Mouse (Mus musculus) cortical plate, adult 2 months (tissue): ENCODE measurements around the gene Gm49320. TPM values are rescaled to one million over a fixed set of nuclear protein-coding genes. Genes with fewer than 3 reads are reported as not detected.

Source experiments
- H3K27ac ChIP-seq: fragments of 200-500 bp; 2 replicates; pipeline ENCODE4 v1.5.1; 2012; ENCODE audit warnings: low read length, control low read depth, inconsistent platforms; ENCODE audit not compliant: insufficient read depth
- H3K4me1 ChIP-seq: fragments of 200-500 bp; 2 replicates; pipeline ENCODE4 v1.6.1; 2011; ENCODE audit warnings: low read length; ENCODE audit not compliant: control insufficient read depth, insufficient read depth
- H3K4me3 ChIP-seq: fragments of 200-500 bp; 2 replicates; pipeline ENCODE4 v1.5.1; 2011; ENCODE audit warnings: mild to moderate bottlenecking, low read length, control low read depth; ENCODE audit not compliant: insufficient read depth
- CTCF ChIP-seq: fragments of 200-500 bp; IDR thresholded peaks from 2 replicates; pipeline ENCODE4 v1.5.1; 2011; ENCODE audit warnings: mild to moderate bottlenecking, control low read depth, low read length; ENCODE audit not compliant: insufficient read depth; ENCODE audit errors: extremely low read depth
- POLR2A ChIP-seq: fragments of 200-500 bp; IDR thresholded peaks from 2 replicates; pipeline ENCODE4 v1.6.1; 2011; ENCODE audit warnings: mild to moderate bottlenecking, low read length, control low read depth; ENCODE audit not compliant: insufficient read depth; ENCODE audit errors: extremely low read depth
- polyA plus RNA-seq: library from polyadenylated mRNA; depleted of rRNA; stranded (reverse); fragments of >200 nt; gene quantifications from 2 replicates; pipeline ENCODE4 v1.2.3, GENCODE M21; 2012; rRNA removed

Gene Gm49320
- 4.8 and 5.8 TPM in 2 replicates for polyA plus RNA-seq

DNA sequence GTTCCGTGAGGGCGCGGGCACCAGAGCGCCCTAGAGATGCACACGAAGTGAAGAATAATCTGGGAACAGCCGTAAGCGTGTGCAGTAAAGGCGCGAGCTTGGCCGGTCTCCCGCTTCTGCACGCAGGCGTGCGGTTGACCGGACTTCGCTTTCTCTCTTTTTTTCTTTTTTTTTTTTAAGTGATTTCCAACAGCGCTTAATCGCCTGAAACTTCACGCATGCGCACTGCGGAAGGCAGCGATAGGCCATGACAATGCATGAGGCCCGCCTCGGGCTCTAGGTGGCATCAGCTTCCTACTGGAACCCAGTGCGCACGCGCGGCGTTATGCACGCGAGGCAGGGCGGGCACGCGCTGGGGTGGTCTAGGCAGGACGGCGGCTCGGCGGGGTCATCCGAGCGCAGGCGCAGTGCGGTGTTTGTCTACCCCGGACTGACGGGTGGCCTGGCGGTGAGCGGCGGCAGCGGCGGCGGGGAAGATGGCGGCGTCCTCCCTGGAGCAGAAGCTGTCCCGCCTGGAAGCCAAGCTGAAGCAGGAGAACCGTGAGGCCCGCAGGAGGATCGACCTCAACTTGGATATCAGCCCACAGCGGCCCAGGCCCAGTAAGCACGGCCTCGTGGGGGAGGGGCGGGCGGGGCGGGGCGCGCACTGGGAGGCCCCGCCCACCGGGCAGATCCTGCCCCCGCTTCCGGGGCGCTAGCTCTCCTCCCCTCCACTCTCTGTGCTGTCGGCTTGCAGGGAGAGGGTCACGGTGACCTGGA is at the start of gene Gm49320, which contains the start of gene Map2k7:
Gene Gm49320 (plus strand): TSS at position 432 of the 759 bp plus-strand sequence.
Gene Map2k7 (plus strand): TSS at position 307 of the 759 bp plus-strand sequence.
- TF ChIP-seq POLR2A (peak; percentile 57), CTCF (peak; percentile 24; the same call in 1 of the 2 replicates)
- Histone ChIP-seq H3K4me3 (peak within 1 kb of the TSS; percentile 81), H3K27ac (peak within 1 kb of the TSS; percentile 62), H3K4me1 (peaks cover 5% of the 10 kb centered on the region)

DNA sequence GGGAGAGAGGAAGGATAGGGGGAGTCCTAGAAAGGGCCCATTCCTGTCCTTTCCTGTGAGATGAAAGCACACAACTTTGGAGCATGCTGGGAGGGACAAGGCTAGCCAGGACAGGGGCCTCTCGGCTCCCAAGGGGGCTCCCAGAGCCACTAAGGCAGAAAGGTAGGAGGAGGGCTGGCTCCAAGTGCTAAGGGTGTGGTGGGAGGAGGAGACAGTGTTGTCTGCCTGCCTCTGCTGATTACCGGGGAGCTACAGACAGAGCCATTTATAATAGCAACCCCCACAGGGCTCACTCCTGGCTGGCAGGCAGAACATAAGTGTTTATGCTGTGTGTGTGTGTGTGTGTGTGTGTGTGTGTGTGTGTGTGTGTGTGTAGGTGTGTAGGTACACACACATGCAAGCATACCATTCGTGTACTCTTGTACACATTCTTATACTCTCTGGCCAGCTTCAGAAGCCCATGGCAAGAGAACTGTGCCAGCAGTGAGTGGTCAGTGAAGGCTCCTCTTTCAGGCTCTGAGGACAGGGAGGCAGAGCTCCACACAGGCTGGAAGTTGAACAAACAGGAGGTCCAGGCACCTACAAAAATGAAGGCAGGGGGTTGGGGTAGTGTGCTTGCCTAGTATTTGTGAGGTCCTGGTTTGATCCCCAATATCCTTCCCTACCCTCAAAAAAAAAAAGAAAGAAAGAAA is 49.5 kb upstream of the Gm49320 start:
- Histone ChIP-seq H3K4me1 (no peaks in the 10 kb centered on the region), H3K27ac (no peak overlapping the region), H3K4me3 (no peak overlapping the region)
- no peak for TF ChIP-seq POLR2A
- no peak for TF ChIP-seq CTCF

DNA sequence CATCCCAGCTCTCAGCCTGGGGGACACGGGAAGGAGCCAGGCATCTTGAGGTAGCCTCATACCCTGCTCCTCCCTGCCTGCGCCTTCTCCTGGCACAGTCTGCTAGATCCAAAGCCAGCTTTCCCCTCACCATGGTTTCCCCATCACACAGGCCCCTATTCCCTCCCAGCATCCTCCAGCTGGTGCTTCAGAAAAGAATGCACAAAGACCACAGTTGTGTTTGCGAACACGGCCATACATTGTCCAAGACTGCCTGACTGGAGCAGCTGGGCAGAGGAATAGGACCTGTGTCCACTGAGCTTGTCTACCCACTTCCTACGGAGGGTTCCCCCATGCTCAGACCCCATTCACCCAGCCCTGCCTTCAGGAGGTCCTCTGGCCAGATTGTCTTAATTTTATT is 46.4 kb upstream of the Gm49320 start:
- Histone ChIP-seq H3K4me3 (no peak overlapping the region), H3K27ac (peak overlapping the region; percentile 78; the same call in 1 of the 2 replicates), H3K4me1 (no peaks in the 10 kb centered on the region)
- TF ChIP-seq POLR2A (no peak), CTCF (no peak)

DNA sequence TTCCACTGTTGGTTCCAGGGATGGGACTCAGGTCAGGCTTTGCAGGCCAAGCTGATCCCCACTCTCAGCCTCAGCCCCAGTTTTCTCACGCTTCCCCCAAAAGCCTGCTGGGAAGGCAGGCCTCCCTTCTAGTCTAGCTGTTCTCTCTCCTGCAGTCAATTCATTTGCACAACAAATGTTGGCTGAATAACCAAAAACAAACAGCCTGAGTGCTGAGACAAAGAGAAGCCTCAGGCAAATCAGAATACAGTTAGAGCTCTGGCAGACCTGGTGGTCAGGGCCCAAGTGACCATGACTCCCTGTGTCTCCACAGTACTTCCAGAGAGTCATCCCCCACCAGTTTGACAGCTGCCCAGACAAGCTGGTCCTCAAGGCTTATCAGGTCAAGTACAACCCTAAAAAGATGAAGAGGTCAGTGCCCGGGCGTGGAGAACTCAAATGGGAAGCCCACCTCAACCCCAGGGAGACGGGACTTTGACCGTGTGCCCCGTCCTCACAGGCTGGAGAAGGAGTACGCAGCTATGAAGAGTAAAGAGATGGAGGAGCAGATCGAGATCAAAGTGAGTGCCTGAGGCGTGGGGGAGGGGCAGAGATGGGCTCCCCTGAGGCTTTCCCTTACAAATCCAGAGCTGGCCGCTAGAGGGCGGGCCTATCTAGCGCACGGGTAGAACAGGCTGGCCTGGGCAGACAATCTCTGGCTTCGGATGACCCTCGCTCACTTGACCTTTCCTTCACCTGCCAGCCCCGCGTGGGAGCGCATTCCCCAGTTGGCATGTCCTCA is 45.7 kb upstream of the Gm49320 start:
- H3K4me1 ChIP-seq, result no peaks in the 10 kb centered on the region
- TF ChIP-seq CTCF (peak; percentile 73), POLR2A (no peak)
- no peak overlapping the region for H3K4me3 ChIP-seq
- peak overlapping the region; percentile 0; the same call in 1 of the 2 replicates for H3K27ac ChIP-seq

DNA sequence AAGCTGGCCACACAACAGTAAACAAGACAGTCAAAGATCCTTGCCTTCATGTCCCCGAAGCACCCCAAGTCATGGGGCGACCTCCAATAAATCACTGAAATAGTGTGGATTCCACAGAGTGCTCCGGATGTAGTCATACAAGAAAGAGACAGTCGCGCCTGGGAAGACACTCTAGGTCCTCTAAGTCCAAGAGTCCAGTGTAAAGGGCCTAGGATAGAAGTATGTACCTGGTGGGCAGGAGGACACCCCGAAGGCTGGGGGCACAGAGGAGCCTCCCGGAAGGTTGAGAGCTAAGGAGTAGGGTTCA is 45.1 kb upstream of the Gm49320 start:
- H3K4me3 ChIP-seq, result no peak overlapping the region
- TF ChIP-seq POLR2A, result no peak
- TF ChIP-seq CTCF, result no peak
- H3K27ac ChIP-seq, result no peak overlapping the region
- no peaks in the 10 kb centered on the region for H3K4me1 ChIP-seq

DNA sequence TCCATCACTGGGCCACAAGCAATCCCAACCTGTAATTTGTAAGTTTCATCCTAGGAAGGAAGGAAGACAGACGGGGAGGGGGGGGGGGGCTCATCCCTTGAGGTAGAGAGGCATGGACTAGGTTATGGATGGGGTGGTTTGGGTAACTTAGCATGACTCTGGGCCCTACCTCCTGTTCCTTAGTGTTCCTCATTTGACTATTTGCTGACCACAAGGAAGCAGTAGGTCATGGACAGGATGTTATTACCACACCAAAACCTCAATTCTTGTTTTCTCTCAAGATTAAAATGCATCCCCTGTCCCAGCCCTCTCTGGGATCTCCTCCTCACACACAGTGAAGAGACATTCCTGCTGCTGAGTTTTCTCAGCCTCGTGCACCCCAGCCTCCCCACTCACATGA is 37.3 kb upstream of the Gm49320 start:
- H3K27ac ChIP-seq, result no peak overlapping the region
- no peak overlapping the region for H3K4me3 ChIP-seq
- TF ChIP-seq CTCF, result no peak
- no peak for TF ChIP-seq POLR2A
- H3K4me1 ChIP-seq, result no peaks in the 10 kb centered on the region

DNA sequence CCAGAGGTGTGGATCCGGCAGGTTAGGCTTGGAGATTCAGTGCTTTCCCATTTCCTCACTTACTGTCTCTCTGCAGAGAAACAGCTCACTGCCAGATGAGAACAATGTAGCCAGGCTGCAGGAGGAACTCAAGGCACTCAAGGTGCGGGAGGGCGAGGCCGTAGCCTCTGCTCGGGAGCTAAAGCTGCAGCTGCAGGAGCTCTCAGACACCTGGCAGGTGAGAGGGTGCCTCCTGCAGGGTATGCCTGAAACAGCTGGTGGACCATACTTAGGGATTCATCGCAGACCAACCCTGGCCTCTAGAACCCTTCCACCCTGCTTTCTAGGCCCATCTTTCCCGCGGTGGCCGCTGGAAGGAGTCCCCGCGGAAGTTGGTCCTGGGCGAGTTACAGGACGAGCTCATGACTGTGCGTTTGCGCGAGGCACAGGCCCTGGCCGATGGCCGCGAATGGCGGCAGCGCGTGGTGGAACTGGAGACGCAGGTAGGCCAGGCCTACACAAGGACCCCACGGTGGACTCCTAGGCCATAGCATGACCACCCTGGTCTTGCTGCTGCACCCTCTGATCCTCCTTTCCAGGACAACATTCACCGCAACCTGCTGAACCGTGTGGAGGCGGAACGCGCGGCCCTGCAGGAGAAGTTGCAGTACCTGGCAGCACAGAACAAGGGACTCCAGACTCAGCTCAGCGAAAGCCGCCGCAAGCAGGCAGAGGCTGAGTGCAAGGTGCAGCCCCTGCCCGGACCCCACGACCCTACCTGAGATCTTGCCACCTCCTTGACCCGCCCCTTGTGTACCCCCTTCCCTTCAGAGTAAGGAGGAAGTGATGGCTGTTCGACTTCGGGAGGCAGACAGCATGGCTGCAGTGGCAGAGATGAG is 33.2 kb upstream of the Gm49320 start:
- Histone ChIP-seq H3K4me3 (no peak overlapping the region), H3K4me1 (no peaks in the 10 kb centered on the region), H3K27ac (0 out of 2 replicates have a peak overlapping the region, but pooled peaks have one; percentile 17)
- TF ChIP-seq CTCF (no peak), POLR2A (no peak)

DNA sequence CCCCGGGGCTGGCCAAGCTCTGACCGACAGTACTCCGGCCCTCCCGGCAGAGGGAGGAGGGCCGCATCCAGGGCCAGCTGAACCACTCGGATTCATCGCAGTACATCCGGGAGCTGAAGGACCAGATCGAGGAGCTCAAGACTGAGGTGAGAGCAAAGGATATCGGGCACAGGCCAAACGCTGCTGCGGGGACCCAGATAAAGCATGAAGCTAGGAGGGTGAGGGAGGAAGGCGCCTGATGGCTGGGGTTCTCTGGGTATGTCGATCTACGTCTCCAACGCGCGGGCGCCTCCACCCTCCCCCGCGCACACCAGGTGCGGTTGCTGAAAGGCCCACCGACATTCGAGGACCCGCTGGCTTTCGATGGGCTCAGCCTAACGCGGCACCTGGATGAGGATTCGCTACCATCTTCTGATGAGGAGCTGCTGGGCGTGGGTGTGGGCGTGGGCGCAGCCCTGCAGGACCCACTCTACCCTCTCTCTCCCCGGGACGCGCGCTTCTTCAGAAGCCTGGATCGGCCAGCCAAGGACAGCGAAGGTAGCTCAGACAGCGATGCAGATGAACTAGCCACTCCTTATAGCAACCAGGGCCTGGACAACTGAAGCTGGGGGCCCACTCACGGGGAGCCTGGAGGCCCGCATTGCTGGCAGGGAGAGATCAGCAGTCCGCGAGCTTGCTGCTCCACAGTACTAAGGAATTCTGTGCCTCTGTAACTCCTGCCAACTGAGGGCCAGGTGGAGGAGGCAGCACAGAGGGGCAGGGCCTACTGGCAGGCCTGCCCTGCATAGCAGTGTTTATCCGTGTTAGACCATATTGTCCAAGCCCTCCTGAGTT is 32.3 kb upstream of the Gm49320 start:
- Histone ChIP-seq H3K4me3 (no peak overlapping the region), H3K4me1 (no peaks in the 10 kb centered on the region), H3K27ac (0 out of 2 replicates have a peak overlapping the region, but pooled peaks have one; percentile 17)
- TF ChIP-seq CTCF (no peak), POLR2A (no peak)

DNA sequence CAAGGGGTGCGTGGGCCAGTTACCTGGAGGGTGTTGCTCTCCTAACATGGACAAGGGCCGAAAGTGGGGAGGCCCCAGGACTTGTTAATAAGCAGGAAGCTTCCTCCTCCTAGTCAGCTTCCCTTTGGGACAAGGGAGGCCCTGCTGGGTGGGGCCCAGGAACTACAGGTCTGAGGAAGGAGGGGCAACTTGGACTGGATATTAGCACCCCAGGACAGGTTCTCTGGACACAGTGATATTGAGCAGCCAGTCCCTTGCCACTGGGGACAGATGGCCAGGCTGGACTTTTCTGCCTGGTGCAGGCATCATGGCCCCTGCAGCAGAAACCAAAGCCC is 31.7 kb upstream of the Gm49320 start:
- TF ChIP-seq CTCF (no peak), POLR2A (no peak)
- H3K4me3 ChIP-seq, result no peak overlapping the region
- no peaks in the 10 kb centered on the region for H3K4me1 ChIP-seq
- no peak overlapping the region for H3K27ac ChIP-seq
